Mouse (Mus musculus) midbrain, embryonic 12.5 days (tissue): Measurements from ENCODE around the gene Ttll10. TPM values are rescaled to one million over a fixed set of nuclear protein-coding genes. Genes with fewer than 3 reads are reported as not detected.

ENCODE experiments used
- ATAC-seq: fragments of 200-750 bp; cut with Nextera tagmentation; 2 replicates; pipeline ENCODE4 v1.8.0; 2017; ENCODE audit warnings: low read depth, moderate TSS enrichment, moderate library complexity; ENCODE audit not compliant: low FRiP score
- H3K27ac ChIP-seq: fragments of 300-500 bp; sonication (generic); replicated peaks from 2 replicates; pipeline ENCODE4 v1.5.1; 2016; ENCODE audit warnings: mild to moderate bottlenecking
- H3K27me3 ChIP-seq: fragments of 300-500 bp; sonication (generic); 2 replicates; pipeline ENCODE4 v1.6.1; 2016; ENCODE audit warnings: mild to moderate bottlenecking
- H3K36me3 ChIP-seq: fragments of 300-500 bp; sonication (generic); 2 replicates; pipeline ENCODE4 v1.6.1; 2016
- H3K4me1 ChIP-seq: fragments of 300-500 bp; sonication (generic); 2 replicates; pipeline ENCODE4 v1.6.1; 2016
- H3K4me2 ChIP-seq: fragments of 300-500 bp; sonication (generic); replicated peaks from 2 replicates; pipeline ENCODE4 v1.6.1; 2016; ENCODE audit warnings: mild to moderate bottlenecking, moderate library complexity
- H3K4me3 ChIP-seq: fragments of 300-500 bp; sonication (generic); 2 replicates; pipeline ENCODE4 v1.5.1; 2016; ENCODE audit warnings: mild to moderate bottlenecking
- H3K9ac ChIP-seq: fragments of 300-500 bp; sonication (generic); replicated peaks from 2 replicates; pipeline ENCODE4 v1.6.1; 2016; ENCODE audit warnings: mild to moderate bottlenecking, moderate library complexity
- H3K9me3 ChIP-seq: fragments of 300-500 bp; sonication (generic); 2 replicates; pipeline ENCODE4 v1.6.1; 2016; ENCODE audit warnings: mild to moderate bottlenecking
- WGBS: fragments of 180-500 bp; shearing (Covaris S2); methylation state at CpG from one replicate; pipeline ENCODE4 v1.1.7; 2016; 5-methylcytosine and 5-hydroxymethylcytosine counted together
- polyA plus RNA-seq: library from polyadenylated mRNA; unstranded; fragments of >200 nt; fragmentation: Nextera tagmentation; extraction: Ambion mirVana; gene quantifications from 2 replicates; pipeline ENCODE4 v1.2.1, GENCODE M21; 2016

Gene Ttll10
- polyA plus RNA-seq, result not detected in 2 replicates

DNA sequence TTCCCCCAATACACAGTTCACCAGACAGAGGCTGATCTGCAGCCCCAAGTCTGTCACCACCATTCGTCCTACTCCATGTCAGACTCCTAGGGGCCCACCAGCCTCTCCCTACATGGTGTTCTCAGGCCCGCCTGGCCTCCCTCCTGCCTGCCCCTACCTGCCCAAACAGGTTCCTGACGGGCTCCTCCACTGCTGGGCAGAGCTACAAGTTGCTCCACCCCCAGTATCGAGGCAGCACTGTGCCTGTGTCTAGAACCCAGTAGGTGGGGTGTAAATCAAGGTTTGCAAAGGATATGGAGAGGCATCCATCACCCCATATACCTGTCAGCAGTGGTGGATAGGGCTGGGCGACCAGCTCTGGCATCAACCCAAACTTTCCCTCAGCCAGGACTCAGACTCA is at the start of gene Ttll10:
Gene Ttll10 (minus strand): TSS at position 154 of the 400 bp plus-strand sequence.
- Histone ChIP-seq H3K4me1 (peaks cover 8% of the 10 kb centered on the region), H3K9me3 (no peaks in the 10 kb centered on the region), H3K36me3 (no peaks in the 10 kb centered on the region), H3K9ac (no peak within 1 kb of the TSS), H3K4me2 (no peak within 1 kb of the TSS), H3K27me3 (no peaks in the 10 kb centered on the region), H3K27ac (no peak within 1 kb of the TSS), H3K4me3 (no peak within 1 kb of the TSS)
- 58% methylated on average over 5 of the region's 5 CpGs for WGBS
- ATAC-seq, result no peak

DNA sequence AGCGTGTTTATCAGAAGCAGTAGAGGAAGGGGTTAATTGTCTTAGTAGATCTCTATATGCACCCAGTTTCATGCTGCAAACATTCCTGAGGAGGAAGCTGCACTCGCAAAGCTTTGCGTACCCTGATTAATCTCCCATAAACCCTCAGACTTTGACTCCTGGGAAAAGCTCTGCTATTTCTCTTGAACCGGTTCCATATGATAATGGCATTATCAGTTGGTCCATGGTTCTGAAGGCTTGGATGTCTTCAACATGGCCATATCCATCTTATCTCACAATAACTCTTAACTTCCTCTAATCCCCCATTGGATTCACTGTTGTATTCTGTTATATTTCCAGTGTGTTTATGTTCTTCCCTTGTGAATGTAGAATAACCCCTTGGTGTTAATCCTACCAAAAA is 44.1 kb upstream of the Ttll10 start:
- Histone ChIP-seq H3K9me3 (no peaks in the 10 kb centered on the region), H3K4me3 (no peak overlapping the region), H3K27me3 (no peaks in the 10 kb centered on the region), H3K9ac (no peak overlapping the region), H3K4me1 (no peaks in the 10 kb centered on the region), H3K4me2 (no peak overlapping the region), H3K27ac (no peak overlapping the region), H3K36me3 (no peaks in the 10 kb centered on the region)
- 86% methylated on average over 4 of the region's 4 CpGs for WGBS
- ATAC-seq, result no peak

DNA sequence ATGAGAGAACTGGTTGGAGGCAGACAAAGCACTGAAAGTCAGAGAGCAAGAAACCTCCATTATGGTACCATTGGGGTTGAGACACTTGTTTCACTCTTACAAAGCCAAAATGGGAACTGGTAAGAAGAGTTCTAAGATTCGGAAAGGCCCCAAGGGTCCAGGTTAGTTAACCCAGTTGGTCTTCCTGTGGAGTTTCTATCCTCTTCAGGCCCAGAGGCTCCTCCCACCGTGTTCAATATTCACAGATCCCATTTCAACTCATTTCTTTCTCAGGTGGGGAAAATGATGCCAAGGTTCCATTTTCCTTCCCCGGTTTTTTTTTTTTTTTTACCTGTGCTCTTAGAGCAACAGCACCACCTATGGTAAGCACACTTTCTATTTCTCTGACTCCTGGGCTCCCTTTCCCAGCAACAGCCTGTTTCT is 42.3 kb upstream of the Ttll10 start:
- H3K4me3 ChIP-seq, result no peak overlapping the region
- WGBS, result 49% methylated on average over 3 of the region's 3 CpGs
- no peaks in the 10 kb centered on the region for H3K36me3 ChIP-seq
- H3K9me3 ChIP-seq, result no peaks in the 10 kb centered on the region
- H3K4me2 ChIP-seq, result no peak overlapping the region
- H3K27me3 ChIP-seq, result no peaks in the 10 kb centered on the region
- H3K9ac ChIP-seq, result no peak overlapping the region
- H3K4me1 ChIP-seq, result no peaks in the 10 kb centered on the region
- ATAC-seq, result no peak
- no peak overlapping the region for H3K27ac ChIP-seq

DNA sequence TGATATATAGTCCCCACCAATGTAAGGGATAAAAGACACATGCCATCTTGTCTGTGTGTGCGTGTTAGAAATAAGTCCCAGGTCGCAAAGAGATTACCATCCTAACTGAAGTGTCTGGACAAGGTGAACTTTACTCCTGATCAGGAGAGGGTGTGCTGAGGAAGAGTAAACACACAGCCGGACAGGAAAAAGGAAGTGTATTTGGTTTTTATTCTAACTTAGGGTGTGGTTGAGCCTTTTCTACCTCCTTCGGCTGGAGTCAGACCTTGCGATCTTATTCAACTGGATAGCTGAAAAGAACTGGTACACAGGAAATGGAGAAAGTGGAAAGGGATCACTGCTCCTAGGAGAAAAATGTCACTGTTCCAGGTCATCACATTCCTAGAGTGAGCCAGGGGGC is 41.3 kb upstream of the Ttll10 start:
- Histone ChIP-seq H3K9ac (no peak overlapping the region), H3K36me3 (no peaks in the 10 kb centered on the region), H3K4me2 (no peak overlapping the region), H3K9me3 (no peaks in the 10 kb centered on the region), H3K27me3 (no peaks in the 10 kb centered on the region), H3K4me3 (no peak overlapping the region), H3K4me1 (no peaks in the 10 kb centered on the region), H3K27ac (no peak overlapping the region)
- no peak for ATAC-seq
- WGBS, result 90% methylated on average over 5 of the region's 5 CpGs

DNA sequence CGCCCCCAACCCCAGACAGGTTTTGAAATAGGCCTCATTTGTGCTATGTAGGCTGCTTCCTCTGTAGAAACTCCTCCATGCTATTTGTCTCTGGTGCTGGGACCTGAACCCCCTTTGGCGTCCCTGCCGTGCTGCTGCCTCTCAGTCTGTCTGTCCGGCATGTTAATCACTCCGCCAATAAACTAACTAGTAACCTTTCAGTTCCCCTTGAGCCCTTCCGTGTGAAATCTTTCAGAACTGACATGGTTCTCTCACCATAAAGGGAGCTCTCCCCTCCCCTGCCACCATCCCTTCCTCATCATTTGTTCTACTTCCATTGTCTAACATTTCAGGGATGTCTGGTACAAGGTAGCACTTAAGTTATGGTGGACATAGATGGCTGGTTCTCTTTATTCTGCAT is 40.2 kb upstream of the Ttll10 start:
- Histone ChIP-seq H3K27me3 (no peaks in the 10 kb centered on the region), H3K36me3 (no peaks in the 10 kb centered on the region), H3K9ac (no peak overlapping the region), H3K9me3 (no peaks in the 10 kb centered on the region), H3K4me2 (no peak overlapping the region), H3K27ac (no peak overlapping the region), H3K4me3 (no peak overlapping the region), H3K4me1 (no peaks in the 10 kb centered on the region)
- WGBS, result 73% methylated on average over 6 of the region's 6 CpGs
- no peak for ATAC-seq

DNA sequence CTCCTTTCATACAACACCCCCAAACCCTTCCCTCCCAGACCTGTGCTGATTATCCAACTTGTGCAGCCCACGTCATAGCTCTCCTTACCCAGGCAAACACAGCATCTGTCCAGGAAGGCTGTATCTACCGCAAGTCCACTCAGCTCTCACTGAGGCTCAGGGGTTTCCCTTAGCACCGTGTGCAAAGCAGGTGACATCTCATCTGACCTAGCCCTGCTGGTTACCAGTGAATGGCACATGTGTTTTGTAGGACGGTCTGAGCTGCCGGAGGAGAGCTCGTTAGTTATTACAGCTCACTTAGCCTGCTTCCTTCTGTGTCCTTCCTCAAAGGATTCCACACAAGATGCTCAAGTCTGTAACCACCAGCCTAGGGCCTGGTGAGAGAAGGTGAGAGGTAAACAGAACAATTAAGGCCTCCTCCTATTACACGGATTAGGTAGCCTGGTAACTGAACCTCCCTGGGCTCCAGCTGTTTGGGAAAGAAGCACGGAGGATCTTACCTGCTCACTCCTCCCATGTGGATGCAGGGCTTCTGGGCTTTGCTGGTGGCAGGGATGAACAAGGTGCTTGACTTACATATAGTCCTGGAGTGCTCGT is 38.7 kb upstream of the Ttll10 start:
- H3K27me3 ChIP-seq, result no peaks in the 10 kb centered on the region
- 67% methylated on average over 9 of the region's 9 CpGs for WGBS

DNA sequence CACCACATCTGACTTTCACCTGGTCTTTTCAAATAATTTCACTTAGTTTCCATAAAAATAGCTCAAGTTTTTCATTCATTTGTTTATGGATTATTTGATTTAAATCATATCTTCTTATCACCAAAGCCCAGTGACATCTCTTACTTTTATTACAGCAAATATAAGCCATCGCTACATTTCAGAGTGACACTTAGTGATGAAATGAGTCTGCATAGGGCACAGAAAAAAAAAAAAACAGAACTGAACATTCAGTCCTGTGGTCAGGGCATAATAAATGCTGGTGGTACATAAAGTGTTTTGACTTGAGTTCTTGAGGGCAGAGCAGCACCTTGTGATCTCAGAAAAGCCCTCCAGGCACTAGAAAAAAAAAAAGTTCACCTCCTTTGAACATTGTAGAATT is 37.0 kb upstream of the Ttll10 start:
- no peaks in the 10 kb centered on the region for H3K36me3 ChIP-seq
- H3K4me1 ChIP-seq, result no peaks in the 10 kb centered on the region
- no peak overlapping the region for H3K27ac ChIP-seq
- 93% methylated on average over 1 of the region's 1 CpGs for WGBS
- H3K4me3 ChIP-seq, result no peak overlapping the region
- no peak overlapping the region for H3K4me2 ChIP-seq
- H3K9ac ChIP-seq, result no peak overlapping the region
- H3K27me3 ChIP-seq, result no peaks in the 10 kb centered on the region
- H3K9me3 ChIP-seq, result no peaks in the 10 kb centered on the region
- no peak for ATAC-seq

More for the DNA sequence above, 38.7 kb upstream of the Ttll10 start:
- Histone ChIP-seq H3K9me3 (no peaks in the 10 kb centered on the region), H3K36me3 (no peaks in the 10 kb centered on the region), H3K9ac (no peak overlapping the region), H3K27ac (no peak overlapping the region), H3K4me2 (no peak overlapping the region), H3K4me1 (no peaks in the 10 kb centered on the region), H3K4me3 (no peak overlapping the region)
- ATAC-seq, result no peak

DNA sequence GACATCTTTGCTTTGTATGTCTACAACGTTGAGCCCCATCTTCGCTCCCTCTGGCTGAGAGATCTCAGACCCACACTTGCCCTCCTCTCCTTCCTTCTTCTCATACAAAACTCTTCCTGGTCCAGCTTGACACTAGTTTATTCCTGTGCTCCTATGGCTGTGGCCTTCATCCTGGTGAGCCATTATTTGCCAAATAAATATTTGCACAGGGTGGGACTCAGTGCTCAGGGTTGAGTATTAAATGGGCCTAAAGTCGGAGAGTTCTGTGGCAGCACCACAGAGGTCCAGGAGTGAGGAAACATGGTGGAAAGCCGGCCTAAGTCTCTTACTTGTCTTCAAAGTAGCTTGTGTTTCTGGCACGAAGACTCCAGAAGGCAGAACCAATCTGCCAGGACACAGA is 34.5 kb upstream of the Ttll10 start:
- no peaks in the 10 kb centered on the region for H3K4me1 ChIP-seq
- no peaks in the 10 kb centered on the region for H3K9me3 ChIP-seq
- no peak overlapping the region for H3K4me2 ChIP-seq
- no peak overlapping the region for H3K9ac ChIP-seq
- H3K27me3 ChIP-seq, result no peaks in the 10 kb centered on the region; the same call in 1 of the 2 replicates
- H3K27ac ChIP-seq, result no peak overlapping the region
- 83% methylated on average over 5 of the region's 5 CpGs for WGBS
- no peaks in the 10 kb centered on the region for H3K36me3 ChIP-seq
- ATAC-seq, result no peak
- H3K4me3 ChIP-seq, result no peak overlapping the region

DNA sequence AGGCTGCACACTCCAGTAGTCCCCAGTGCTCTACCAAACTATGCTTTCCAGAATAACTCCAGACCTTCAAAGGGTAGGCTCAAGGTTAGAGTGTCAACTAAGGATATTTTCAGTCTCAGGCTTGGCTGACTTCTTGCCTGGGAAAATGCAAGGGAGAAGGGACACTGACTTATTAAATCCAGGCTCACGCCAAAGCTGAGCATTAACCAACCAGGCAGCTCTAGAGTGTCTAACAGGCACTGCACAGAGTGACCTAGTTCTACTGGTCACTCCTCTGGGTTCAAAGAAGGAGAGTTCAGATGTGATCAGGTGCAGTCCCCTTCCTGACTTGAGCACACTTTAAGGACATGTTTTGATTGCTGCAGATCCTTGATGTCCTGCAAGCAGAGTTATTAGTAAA is 33.6 kb upstream of the Ttll10 start:
- Histone ChIP-seq H3K9ac (no peak overlapping the region), H3K27ac (no peak overlapping the region), H3K36me3 (no peaks in the 10 kb centered on the region), H3K4me3 (no peak overlapping the region), H3K4me2 (no peak overlapping the region), H3K27me3 (no peaks in the 10 kb centered on the region; the same call in 1 of the 2 replicates), H3K4me1 (no peaks in the 10 kb centered on the region), H3K9me3 (no peaks in the 10 kb centered on the region)
- no peak for ATAC-seq
- WGBS, result 90% methylated on average over 1 of the region's 1 CpGs

DNA sequence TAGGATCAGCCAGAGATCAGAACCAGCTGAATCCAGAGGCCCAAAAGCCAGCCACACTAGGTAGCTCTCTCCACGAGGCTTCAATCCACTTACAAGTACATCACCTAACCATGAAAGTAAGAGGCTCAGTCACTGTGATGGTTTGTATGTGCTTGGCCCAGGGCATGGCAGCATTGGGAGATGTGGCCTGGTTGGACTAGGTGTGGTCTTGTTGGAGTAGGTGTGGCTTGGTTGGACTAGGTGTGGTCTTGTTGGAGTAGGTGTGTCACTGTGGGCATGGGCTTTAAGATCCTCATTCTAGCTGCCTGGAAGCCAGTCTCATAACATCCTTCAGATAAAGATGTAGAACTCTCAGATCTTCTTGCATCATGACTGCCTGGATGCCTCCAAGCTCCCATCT is 32.0 kb upstream of the Ttll10 start:
- no peak overlapping the region for H3K9ac ChIP-seq
- no peaks in the 10 kb centered on the region for H3K9me3 ChIP-seq
- H3K4me2 ChIP-seq, result no peak overlapping the region
- no peaks in the 10 kb centered on the region for H3K4me1 ChIP-seq
- H3K36me3 ChIP-seq, result no peaks in the 10 kb centered on the region
- no peak for ATAC-seq
- no peak overlapping the region for H3K27ac ChIP-seq
- WGBS, result 62% methylated on average over 1 of the region's 1 CpGs
- H3K27me3 ChIP-seq, result no peaks in the 10 kb centered on the region; the same call in 1 of the 2 replicates
- H3K4me3 ChIP-seq, result no peak overlapping the region

DNA sequence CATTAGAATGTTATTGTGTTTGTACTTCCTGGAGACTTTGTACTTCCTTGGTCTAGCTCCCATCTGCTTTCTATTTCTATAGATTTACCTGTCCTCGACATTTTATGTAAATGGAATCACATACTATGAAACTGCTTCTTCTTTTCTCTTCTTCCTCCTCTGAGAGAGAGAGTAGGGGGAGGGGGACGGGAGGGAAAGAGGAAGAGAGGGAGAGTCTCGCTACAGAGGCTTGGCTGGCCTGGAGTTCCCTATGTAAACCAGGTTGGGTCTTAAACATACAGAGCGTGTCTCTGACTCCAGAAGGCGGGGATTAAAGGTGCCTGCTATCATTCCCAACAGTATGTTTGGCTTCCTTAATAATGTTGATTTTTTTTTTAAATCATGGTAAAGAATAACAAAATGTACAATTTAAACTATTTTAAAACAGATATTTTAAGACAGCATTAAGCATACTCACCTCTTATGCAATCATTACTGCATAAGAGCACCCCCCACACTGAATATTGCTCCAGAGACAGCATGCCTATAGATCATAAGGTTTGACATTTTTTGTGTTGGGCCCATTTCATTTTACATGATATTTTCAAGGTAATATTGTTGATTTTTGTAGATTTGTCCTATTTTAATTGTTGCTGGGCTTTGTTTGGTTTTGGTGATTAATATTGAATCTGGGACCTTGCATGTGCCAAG is 28.3 kb upstream of the Ttll10 start:
- WGBS, result 45% methylated on average over 5 of the region's 5 CpGs
- H3K27me3 ChIP-seq, result no peaks in the 10 kb centered on the region; the same call in 1 of the 2 replicates
- H3K4me2 ChIP-seq, result no peak overlapping the region
- H3K36me3 ChIP-seq, result no peaks in the 10 kb centered on the region
- no peak for ATAC-seq
- H3K27ac ChIP-seq, result no peak overlapping the region
- no peak overlapping the region for H3K4me3 ChIP-seq
- H3K4me1 ChIP-seq, result no peaks in the 10 kb centered on the region
- H3K9ac ChIP-seq, result no peak overlapping the region
- no peaks in the 10 kb centered on the region for H3K9me3 ChIP-seq

DNA sequence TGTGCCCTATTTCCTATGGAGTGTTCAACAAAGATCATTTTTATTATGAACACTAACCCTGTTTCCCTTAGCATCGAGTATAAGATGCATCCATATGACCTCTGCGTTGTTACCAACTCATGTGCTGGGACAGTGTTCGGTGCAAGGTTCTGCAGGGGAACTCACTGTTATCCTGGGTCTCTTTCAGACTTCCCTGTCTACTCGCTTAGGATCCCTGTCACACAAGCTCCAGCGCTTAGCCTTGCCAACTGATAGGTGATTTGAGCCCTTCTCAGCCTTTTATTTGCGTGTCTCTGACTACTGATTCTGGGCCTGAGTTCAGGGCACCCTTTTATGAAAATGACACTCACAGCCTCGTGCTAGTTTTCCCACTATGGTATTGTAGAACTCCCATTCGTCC is 26.0 kb upstream of the Ttll10 start:
- H3K4me1 ChIP-seq, result no peaks in the 10 kb centered on the region
- no peak overlapping the region for H3K9ac ChIP-seq
- no peaks in the 10 kb centered on the region; the same call in 1 of the 2 replicates for H3K27me3 ChIP-seq
- ATAC-seq, result no peak
- H3K36me3 ChIP-seq, result no peaks in the 10 kb centered on the region
- no peaks in the 10 kb centered on the region for H3K9me3 ChIP-seq
- no peak overlapping the region for H3K27ac ChIP-seq
- H3K4me2 ChIP-seq, result no peak overlapping the region
- WGBS, result 86% methylated on average over 8 of the region's 8 CpGs
- H3K4me3 ChIP-seq, result no peak overlapping the region
